Mouse (Mus musculus) central nervous system, embryonic 18 days (tissue): ENCODE results near the gene Snap29. TPM values are rescaled to one million over a fixed set of nuclear protein-coding genes. Genes with fewer than 3 reads are reported as not detected.

ENCODE experiments used
- polyA plus RNA-seq: library from polyadenylated mRNA; depleted of rRNA; stranded (reverse); fragments of >200 nt; gene quantifications from 2 replicates; pipeline ENCODE4 v1.2.3, GENCODE M21; 2012; rRNA removed

The Snap29 gene
- polyA plus RNA-seq: 13.4 and 15.1 TPM in 2 replicates

GRCm38 (mm10) chr16:17405736-17406443, at the start of gene Snap29, which contains the start of gene Pi4ka:
Gene Snap29, plus strand, starts transcription at chr16:17405986.
Gene Pi4ka, minus strand, starts transcription at chr16:17406314.

GRCm38 (mm10) chr16:17451541-17452372, 46.0 kb downstream of the Snap29 start, which contains the start of gene Crkl:
Gene Crkl, plus strand, starts transcription at chr16:17451987.

Other genes with a start within 250 kb of the Snap29 start
- 113 and 116 TPM in 2 replicates for gene Ube2l3, start 203.3 kb upstream of the Snap29 start, polyA plus RNA-seq
- 1.6 TPM in 2 replicates for gene Rimbp3, start 197.4 kb upstream of the Snap29 start, polyA plus RNA-seq
- gene Hic2, start 172.4 kb upstream of the Snap29 start, polyA plus RNA-seq: 9.2 and 10.8 TPM in 2 replicates
- 128 and 133 TPM in 2 replicates for gene Tmem191c, start 129.9 kb upstream of the Snap29 start, polyA plus RNA-seq
- 2.3 and 3.2 TPM in 2 replicates for gene Serpind1, start 74.6 kb upstream of the Snap29 start, polyA plus RNA-seq
- gene Pi4ka, start 328 bp downstream of the Snap29 start, polyA plus RNA-seq: 147 and 148 TPM in 2 replicates
- gene Crkl, start 46.0 kb downstream of the Snap29 start, polyA plus RNA-seq: 29.0 and 30.0 TPM in 2 replicates
- 20.4 and 27.5 TPM in 2 replicates for gene Aifm3, start 83.6 kb downstream of the Snap29 start, polyA plus RNA-seq
- 309 and 326 TPM in 2 replicates for gene Lztr1, start 102.7 kb downstream of the Snap29 start, polyA plus RNA-seq
- 67.3 and 67.7 TPM in 2 replicates for gene Thap7, start 125.2 kb downstream of the Snap29 start, polyA plus RNA-seq
- gene Lrrc74b, start 155.3 kb downstream of the Snap29 start, polyA plus RNA-seq: 0.82 and 1.6 TPM in 2 replicates
- 1.5 and 2.2 TPM in 2 replicates for gene P2rx6, start 155.9 kb downstream of the Snap29 start, polyA plus RNA-seq
- gene Slc7a4, start 177.2 kb downstream of the Snap29 start, polyA plus RNA-seq: 51.3 and 52.5 TPM in 2 replicates
- 86.7 TPM in 2 replicates for gene Smpd4, start 213.4 kb downstream of the Snap29 start, polyA plus RNA-seq
- 14.4 and 16.5 TPM in 2 replicates for gene Ccdc74a, start 240.5 kb downstream of the Snap29 start, polyA plus RNA-seq